Mouse (Mus musculus) R1 (cell line): ENCODE results near the gene Bco1.

Experiments
- DNase-seq: peaks from one replicate; pipeline ENCODE4 v3.0.0-alpha.2; 2018; ENCODE audit warnings: low read depth, low spot score

Bco1 gene

DNA sequence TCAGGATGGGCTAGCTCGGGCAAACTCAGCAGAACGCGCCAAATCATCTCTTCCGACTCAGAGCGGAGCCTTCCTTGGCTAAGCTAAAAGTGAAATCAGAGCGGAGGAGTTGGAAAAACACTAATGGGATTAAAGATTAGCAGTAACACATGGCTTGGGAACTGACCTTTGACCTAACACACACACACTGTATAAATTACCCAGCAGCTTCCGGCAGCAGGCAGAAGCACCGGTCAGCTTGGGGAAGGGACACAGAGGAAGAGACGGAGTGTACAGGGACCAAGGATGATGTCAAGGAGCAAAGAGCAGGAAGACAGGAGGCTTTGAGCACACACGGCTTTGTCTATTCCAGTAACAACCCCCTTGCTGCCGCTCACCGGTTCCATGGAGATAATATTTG lies at the start of gene Bco1:
Bco1 (plus strand) TSS at position 208 of the 400 bp plus-strand sequence.
- DNase-seq, result no peak

DNA sequence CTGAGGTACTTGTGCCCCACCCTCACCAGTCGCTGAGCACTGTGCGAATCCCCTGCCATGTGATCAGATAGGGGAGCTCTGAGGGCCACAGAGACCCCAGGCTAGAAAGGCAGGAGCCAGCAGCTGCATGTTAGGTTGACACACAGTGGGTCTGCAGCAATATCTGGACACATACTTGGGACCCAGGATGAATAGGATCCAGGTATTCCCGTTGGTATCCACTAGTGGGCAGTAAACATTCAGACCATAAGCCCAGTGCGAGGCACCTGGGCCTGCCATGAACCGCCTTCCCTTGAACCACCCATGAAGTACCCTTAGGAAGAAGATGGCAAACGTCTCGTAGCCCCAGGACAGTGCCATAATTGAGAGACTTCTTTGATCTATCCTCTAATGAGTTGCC lies 46.2 kb upstream of the Bco1 start:
- DNase-seq, result peak; percentile 40

DNA sequence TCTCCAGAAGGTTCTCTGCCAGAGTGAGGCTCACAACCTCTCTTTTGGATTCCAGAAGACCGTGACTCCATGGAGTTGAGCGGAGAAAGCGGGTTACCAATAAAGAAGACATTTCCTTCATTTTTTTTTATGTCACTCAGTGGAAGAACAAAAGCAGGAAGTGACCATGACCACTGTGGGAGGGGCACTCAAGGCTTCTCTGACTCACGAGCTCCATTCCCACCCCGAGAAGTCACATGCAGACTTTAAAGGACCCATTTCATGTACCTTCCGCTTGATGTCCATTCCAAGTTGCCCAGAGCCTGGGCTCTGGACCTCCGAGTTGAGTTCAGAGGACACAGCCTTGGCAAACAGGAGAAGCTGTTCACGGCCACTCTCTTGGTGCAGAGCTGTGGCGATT lies 44.9 kb upstream of the Bco1 start:
- DNase-seq, result no peak

DNA sequence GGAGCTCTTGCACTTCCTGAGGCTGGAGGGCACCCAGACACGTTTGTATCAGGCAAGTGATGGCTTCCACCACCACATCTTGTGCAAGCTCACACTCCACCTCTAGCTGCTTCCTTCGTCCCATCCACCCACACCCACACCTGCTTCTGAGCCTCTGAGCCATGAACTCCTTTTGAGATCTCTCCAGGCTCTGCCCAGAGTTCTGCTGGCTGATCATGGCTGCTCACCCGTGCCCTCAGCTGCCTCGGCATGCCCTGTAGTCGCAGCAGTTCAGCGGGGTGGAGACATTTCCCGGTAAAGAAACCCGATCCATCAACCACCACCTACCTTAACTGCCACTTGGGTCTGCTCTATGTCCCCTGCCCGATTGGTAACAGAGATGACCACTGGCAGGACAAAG lies 44.3 kb upstream of the Bco1 start:
- DNase-seq, result no peak

DNA sequence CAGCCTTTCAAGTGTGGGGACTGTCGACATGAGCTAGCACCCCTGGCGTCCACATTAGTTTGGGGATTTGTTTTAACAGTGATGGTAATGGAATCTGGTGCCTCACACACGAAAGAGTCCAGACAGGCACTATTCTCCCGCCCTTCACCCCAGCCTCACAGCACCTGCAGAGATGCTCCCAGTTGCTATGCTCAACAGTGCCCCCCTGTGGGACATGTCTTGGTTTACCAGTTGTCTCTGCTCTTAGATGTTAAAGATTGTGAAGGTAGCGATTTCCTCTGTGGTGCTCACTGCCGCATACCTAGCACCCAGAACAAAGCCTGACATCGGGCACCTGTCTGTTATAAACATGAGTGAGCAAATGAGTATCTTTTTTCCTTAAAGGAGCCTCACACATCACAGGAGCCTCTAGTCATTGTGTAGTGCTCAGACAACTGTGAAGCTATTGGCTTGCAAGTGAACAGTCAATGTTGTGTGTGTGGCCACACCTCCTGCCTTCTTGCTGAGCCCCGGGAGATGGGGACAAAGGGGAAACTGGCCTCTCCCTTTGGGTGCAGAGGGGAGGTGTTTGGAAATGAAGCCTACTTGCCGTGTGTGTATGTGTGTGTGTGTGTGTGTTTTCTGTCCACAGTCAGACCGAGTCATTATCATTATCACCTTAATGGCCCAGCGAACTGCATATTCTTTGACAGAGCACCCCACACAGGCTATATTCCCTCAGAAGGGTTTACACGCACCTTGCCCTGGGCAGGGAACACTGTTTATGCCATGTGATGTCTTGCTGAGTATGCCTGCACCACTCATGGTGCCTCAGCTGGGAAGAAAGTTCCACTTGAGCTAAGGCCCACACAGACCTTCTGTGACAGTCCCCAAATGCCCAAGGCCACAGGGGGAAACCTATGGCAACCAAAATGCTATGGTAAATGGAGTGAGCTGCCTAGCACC lies 42.2 kb upstream of the Bco1 start:
- peak; percentile 71 for DNase-seq

DNA sequence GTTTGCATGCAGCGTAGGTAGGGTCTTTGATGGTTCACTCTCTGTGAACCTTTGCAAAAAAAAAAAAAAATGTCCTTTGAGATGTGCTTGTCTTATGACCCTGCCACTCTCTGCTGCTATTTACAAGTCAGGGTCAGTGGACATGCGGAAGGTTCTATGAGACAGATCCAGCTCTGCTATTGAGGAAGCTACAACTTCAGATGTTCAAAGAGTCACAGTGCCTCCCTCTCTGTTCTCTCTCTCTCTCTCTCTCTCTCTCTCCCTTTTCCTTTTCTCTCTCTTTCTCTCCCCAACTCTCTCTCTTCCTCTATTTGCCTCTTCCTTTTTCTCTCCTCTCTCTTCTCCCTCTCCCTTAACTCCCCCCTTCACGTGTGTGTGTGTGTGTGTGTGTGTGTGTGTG lies 41.5 kb upstream of the Bco1 start:
- DNase-seq, result no peak

DNA sequence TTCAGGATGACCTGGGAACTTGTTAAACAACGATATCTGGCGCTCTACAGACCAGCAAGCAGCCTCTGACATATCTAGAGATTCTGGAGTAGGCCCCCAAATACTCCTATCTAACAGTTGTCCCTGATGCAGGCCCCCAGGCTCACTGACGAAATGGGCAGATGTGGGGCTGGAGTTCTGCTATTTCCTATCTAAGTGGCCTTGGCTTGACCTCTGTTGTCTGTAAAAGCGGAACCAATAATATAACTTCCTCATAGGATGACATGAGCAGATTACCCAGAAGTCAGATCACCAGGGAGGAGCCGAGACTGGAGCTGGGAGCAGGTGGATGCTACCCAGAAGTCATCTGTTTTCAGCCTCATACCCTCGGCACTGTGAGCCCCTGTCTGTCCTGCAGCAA lies 40.6 kb upstream of the Bco1 start:
- DNase-seq, result no peak

DNA sequence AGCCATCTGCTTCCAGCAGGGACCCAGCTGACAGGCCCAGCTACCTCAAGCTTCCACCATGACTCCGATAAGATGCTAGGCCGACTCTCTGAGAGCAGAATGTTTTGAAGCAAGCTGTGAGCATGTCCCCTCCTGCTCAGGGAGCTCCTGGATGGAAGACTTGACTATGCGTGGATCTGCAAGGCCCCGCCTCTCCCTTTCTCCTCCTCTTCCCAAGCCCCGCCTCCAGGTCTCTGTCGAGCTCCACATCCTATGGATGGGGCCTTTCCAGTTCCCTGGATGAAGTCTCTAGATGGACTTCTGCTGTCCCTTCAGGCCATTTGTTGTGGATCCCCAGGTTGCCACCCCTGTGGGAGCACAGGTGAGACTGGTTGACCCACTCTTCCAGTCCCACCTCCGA lies 36.6 kb upstream of the Bco1 start:
- peak; percentile 56 for DNase-seq

DNA sequence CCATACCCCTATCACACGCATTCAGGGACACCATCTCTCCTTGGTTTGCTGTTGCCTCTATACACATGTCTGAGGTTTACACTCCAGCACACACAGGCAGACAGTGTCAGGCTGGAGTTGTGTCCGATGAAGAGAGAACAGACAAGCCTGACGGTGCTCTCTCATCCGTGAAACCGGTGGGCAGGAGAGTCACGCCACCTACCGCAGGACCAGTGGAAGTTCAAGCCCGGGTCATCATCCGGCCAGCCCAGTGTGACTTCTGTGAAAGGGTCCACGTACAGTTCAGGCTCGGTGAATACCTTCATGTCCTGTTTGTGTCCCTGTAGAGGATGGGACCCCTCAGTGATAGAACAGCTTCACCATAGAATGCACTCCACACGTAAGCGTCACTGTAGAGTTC lies 35.3 kb upstream of the Bco1 start:
- DNase-seq, result peak; percentile 50

DNA sequence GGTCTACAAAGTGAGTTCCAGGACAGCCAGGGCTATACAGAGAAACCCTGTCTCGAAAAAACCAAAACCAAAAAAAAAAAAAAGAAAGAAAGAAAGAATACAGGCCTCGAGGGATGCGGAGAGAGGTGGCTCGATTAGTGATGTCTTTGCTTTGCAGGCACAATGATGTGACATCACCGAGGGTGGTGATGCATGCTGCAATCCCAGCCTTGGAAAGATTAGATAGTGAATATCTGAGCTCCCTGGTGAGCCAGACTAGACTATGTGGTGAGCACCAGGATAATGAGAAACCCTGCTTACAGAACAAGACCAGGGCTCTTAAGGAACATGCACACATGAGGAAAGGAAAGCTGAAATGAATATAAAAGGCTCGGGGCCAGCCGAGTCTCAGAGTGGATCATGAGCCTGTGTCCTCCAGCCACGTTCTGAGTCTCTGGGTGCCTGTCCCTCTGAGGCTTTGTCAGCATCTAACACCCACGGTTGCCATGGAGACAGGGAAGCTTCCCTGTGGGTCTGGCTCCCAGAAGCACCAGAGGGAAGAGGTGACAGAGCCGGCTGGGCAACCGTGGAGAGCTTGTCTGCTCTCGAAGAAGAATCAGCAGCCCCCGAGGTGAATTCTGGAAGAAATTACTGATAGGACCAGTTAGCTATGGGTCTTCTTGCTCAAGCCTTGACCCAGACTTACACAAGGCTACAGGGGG lies 34.3 kb upstream of the Bco1 start:
- peak; percentile 70 for DNase-seq

DNA sequence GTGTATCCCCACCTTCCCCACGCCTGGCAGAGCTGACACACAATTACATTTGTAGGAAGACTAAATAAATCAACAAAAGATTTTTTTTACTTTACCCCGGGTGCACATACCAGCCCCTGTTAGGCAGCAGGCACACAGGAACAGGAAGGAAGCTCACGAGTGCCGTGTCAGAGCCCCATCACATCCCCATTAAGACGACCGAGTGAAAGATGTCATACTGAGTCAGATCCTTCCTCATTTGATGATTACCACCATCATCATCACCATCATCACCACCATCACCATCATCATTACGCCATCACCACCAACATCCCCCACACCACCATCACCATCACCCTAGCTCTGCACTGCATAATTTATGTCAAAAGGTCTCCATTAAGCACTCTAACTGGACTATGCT lies 28.7 kb upstream of the Bco1 start:
- DNase-seq, result no peak

DNA sequence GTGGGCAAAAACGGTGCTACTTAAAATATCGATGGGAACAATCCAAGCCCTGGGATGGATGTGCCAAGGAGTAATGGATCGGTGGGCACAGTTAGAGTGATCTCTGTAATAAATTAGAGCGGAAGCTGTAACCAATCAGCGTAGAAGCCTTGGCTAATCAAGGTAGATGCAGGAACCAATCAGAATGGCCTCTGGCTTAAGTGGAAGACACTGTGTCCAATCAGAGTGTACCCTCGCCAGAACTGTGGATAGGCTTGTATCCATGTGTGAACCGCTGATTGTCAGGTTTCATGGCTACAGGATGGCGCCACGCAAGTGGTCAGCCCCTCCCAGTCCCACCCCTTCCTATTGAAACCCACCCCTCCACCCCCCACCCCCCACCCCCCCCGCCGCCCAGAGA lies 28.3 kb upstream of the Bco1 start:
- peak; percentile 53 for DNase-seq

DNA sequence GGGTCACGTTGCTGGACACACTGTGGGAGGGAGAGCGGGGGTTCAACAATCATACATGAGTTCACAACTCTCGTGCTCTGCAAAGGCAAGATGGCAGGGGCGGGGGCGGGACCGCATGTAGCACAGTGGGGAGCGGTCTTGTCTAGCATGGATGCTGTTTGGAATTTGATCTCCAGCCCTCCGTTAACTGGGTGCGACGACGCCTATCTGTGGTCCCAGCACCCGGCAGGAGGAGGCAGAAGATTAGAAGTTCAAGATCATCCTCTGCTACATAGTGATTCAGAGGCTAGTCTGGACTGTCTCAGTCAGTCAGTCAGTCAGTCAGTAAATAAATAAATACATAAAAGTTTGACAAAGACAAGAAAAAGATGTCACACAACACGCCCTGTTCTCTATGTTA lies 27.4 kb upstream of the Bco1 start:
- DNase-seq, result peak; percentile 19

DNA sequence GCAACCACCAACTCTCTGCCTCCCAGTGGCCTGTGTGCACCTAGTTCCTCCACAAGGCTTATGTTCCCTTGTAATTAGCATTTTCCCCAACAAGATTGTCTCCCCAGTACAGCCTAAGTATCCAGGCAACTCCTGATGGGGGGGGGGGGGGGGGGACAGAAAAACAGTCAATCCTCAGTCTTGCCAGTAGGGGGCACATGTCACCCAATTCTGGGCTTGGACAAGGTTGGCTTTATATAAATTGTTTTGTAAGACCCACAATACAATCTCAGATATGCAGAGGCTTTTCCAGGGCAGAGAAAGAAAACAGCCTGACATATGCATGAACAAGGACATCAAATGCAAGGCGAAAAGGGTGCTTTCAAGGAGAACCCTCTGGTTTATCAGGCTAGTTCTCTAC lies 25.9 kb upstream of the Bco1 start:
- DNase-seq, result peak; percentile 30

DNA sequence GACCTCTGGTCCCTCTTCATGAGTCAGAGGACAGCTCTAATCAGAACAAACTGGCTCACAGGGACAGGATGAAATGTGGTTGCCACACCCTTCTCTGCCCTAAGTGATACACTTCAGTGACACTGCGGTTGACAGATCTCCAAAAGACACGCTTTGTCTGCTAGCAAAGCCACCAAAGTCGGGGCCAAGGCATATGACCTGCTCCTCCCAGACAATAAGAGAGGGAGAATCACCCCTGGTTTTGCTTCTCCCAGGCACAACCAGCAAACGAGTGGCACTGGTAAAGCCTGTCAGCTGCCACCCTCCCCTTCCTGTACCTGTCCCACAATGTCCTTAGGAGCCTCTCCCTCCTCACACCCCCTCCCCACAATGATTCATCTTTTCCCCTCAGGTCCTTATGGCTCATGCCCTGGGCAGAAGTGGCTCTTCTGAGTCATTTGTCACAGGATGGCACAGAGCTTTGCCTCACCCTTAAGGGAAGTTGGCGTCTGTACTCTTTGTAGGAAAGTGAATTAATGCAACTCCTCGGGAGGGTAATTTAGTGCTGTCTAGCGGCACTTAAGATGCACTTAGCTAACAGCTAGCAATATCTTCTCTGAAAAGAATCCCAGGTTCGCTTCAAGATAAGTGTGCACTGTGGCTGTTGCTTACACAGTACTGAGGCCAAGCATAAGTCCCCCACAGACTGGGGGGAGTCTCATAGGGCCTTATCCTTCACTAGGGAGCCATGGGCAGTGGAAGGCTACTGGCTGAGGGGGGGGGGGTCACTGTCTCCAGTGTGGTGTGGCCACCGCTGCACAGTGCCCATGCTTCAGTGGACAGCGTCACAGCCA lies 21.1 kb upstream of the Bco1 start:
- DNase-seq, result no peak

DNA sequence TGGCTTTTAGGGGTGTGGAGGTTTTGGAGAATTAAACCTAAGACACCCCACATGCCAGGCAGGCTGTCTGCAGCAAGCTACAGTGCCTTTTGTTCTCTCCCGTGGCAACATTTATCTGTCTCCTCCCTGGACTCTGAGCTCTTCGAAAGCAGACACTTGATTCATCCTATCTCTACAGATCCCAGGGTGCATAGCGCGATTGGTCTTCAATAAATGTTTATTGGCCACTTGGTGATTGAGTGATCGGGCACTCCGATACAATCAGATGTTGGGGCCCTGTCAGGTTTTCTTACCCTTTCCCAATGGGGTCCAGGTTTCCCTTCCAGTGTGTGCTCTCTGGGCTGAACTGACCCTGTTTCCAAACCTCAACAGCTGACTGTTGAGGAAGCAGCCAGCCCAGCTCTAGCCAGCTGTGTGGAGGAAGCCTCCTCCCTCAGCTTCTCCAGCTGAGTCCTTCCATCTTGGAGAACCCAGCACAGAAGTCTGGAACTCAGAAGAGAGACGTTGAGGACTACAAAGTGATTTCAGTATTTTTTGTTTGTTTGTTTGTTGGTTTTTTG lies 17.2 kb upstream of the Bco1 start:
- no peak for DNase-seq

DNA sequence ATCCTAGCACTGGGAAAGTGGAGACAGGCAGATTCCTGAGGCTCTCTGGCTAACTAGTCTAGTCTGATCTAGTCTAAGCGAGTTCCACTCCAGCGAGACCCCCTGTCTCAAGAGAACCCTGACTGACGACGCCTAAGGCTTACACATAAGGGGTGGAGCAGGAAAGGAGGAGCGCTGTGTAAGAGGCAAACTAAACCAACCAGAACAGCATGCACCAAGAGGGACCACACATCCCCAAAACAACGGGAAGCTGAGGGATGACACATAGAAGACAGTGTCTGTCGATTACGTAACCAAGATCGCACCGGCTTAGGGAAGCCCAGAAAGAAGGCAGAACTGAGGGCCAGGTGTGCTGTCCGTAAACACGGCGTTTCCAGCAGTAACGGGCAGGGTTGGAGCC lies 16.0 kb upstream of the Bco1 start:
- peak; percentile 28 for DNase-seq

DNA sequence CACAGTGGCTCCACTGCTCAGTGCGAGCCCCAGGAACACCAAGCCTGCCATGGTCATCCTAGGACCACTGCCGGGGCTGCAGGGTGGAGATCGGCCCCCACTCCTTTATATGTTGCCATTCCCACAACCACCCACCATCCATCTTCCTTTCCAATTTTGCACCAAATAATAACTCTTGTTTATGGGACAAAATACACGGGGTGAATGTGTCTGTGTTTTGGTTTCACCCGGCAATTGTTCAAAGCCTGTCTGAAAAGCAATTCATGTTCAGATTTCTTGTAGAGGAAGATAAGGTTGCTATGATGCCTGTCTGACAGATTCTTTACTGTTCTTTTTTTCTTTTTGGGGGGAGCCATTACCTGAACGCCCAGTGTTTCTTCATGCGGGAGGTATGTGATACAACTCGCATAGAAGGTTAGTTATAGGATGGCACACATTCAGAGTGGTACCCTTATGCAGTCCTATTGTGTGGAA lies 13.2 kb upstream of the Bco1 start, which contains the start of gene Pkd1l2:
Pkd1l2 (minus strand) TSS at position 51 of the 474 bp plus-strand sequence.
- DNase-seq, result no peak

DNA sequence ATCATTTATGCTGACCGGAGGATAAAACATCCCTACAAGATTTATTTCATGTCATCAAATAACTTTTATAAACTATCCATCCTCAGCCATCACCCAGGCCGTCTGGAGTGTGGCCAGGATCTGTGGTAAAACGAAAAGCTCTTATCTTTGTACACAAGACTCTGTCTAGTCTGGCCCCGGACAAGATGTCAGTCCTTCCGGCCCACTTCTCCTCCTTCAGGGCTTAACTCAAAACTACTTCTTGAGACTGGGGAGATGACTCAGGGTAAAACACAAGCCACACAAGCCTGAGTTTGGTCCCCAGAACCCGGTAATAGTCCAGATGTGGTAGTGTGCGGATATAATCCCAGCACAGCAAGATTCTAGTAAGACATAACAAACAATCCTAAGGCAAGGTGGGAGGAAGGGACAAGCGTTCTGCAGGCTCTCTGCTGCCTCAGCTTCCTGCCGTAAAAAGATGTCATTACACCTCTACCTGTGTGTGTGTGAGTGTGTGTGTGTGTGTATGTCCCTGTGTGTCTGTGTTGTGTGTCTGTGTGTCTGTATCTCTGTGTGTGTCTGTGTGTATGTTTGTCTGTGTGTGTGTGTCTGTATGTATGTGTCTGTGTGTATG lies 12.6 kb upstream of the Bco1 start:
- no peak for DNase-seq

DNA sequence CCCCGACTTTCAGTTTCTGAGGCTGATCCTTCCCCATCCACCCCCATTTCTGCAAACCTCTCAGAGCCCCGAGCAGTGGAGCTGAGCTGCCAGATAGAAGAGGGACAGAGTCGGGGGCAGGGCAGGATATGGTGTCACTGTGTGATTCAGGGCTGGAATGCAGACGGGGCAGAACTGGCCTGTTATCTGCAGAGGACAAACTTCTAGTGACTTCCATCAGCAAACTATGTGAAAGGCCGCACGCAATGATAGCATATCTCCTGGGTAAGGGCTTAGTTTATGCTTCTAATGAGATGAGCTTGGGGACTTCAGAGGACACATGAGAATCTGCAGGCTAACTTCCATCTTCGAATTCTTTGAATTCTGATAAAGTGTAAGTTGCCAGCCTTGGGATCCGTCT lies 10.1 kb upstream of the Bco1 start:
- DNase-seq, result no peak

DNA sequence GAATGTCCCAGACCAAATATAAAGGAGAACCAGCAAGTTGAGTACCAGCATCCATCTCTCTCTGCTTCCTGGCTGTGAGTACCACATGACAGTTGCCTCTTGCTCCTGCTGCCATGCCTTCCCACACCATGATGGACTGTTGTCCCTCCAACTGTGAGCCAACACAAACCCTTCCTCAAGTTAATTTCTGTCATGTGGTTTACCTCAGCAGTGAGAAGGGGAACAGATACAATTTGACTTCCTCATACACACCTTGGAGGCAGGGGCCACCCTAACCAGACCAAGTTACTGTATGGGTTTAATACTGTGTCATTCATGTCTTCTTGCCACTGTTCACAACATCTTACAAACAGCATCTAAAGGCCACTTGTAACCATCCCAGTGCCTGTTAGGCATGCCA lies 8.6 kb upstream of the Bco1 start:
- no peak for DNase-seq
